Mouse (Mus musculus): ENCODE measurements around the gene Blcap.

Gene Blcap

DNA sequence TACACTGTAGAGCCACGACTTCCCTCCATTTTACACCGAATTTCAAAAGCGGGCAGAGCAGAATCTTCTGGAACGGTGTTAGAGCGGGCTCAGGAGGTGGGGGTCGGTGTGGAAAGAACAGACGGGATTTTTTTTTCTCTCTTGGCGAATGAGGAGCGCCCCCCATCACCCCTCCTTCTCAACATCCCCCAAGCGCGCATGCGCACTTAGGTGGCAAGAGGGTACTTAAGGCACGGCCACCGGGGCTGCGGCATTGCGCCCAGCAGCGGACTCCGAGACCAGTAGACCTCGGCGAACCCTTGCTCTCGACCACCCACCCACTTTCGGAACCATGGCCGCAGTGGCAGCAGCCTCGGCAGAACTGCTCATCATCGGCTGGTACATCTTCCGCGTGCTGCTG, 11.2 kb downstream of the Blcap start, which contains the start of gene Nnat:
Nnat (plus strand) TSS at position 221 of the 400 bp plus-strand sequence.
- no peak for DNase-seq (ENCODE audit: low spot score in 2 of 2)

DNA sequence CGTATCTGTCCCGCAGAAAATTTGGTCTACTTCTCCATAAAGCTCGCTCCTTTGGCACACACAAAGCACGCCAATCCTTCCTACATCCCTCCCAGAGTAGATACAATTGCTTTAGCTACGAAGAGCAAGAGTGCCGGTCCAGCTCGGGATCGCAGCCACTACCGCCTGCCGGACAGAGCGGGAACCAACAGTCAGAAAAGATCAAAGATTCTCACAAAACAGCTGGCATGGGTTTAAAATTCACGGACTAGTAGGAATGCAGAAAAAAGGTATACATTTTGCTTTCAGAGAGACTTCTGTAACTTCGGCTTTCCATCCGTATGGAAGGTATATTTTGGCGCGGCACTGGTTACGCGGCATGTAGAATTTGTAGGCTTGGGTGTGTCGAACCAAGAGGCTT, 11.6 kb downstream of the Blcap start:
- DNase-seq (ENCODE audit: low spot score in 2 of 2), result no peak

- no peak for DNase-seq (ENCODE audit: low spot score in 2 of 2)
Observed at GRCm38 (mm10) chr2:157558520-157558919, 12.6 kb downstream of the Blcap start.

- no peak for DNase-seq (ENCODE audit: low spot score in 2 of 2)
Observed at GRCm38 (mm10) chr2:157558051-157558450, 13.0 kb downstream of the Blcap start.

DNA sequence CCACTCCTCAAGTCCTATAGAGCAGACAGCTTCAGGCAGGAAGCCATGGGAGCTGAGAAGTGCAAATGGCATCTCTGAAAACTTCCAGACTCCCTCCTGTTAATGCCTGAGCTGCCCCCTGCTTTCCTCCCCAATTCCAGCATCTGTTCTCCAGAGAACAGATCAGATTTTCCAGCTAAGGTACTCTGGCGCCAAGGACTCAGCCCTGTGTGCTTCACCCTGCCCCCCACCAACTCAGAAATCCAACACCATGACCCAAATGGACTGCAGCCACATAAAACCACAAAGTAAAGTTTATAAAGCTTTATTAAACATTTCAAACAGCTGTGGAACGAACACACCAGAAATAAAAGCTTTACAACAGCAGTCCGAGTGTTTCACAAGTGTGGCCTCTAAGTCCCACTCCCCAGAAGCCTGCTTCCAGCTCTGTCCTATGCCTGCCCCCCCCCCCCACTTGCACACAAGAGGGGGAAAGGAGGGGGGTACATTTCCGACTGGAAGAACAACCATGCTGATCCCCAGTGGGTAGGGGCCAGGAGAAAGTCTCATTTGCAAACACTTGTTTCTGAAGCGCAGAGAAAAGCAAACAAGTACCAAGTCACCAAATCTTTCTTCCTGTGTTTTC, 14.9 kb downstream of the Blcap start:
- DNase-seq (ENCODE audit: low spot score in 2 of 2), result no peak

DNA sequence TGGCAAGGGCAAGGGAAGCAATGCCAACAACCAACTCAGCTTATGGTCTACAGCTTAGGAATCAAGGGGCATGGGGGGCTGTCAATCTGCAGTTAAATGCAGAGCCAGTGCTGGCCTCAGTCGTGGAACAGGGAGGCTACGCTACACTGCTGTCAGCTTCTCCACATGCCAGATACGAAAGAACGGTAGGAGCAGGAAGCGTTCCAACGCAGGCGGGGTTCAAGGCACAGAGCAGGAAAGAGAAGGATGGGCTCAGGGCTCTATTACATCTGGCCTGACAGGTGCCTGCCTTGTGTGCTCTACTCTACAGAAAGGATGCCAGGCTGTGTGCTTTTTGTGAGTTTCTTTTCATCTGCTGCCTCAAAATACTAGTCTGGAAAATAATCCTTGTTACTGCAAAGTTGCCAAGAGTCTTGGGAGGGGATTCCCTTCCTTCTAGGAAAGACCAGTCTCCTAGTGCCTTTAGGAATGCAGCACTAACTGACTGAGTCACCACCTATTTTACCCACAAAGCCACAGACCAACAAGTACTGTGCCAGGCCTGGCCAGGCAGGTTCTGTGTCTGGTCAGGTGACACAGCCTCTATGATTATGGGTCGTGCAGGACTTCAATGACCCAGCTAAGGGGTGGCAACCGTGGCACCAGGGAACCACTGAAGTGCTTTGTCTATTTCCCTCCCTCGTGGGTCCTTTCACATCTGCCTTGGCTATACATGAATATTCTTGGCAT, 18.8 kb downstream of the Blcap start:
- DNase-seq (ENCODE audit: low spot score in 2 of 2), result no peak

DNA sequence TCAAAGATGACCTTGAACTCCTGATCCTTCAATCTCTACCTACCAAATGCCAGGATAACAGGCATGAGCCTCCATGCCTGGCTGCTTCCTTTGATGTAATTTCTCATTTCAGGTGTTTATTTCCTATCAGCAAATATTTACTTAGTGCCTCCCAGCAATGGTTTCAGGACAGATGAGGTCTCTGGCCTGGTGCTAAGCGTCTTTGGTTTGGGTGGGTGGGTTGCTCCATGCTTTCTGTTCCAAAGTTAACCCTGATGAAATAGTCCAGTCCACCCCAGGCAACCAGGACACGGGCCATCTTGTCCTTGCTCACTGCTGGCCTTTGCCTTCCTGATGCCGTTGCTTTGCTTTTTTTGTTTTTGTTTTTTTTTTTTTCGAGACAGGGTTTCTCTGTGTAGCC, 20.8 kb downstream of the Blcap start:
- no peak for DNase-seq (ENCODE audit: low spot score in 2 of 2)

GRCm38 (mm10) chr2:157546686-157547085, 24.4 kb downstream of the Blcap start:
- no peak for DNase-seq (ENCODE audit: low spot score in 2 of 2)

DNA sequence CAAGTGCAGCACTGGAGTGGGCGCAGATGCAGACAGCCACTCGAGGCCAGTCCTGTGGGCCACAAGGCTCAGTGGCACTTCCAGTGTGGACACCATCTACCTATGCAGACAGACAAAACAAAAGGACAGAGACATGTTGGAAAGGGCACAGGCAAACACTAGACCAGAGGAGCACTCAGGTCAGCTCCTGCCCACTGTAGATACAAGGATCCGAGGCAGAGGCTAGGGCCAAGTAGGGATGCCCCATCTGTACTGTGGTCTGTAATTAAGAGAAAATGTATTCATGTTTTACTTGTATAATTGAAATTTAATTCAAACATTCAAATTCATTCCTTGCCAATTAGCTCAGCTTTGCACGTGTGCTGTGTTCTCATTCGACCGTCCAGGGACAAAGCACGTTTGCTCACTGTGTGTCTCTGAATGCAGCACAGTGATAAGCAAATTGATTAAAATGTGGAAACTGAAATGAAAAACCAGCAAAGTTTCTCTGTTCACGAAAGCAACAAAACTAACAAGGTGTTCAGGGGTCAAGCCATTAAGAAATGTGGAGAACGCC, 26.7 kb downstream of the Blcap start:
- no peak for DNase-seq (ENCODE audit: low spot score in 2 of 2)

DNA sequence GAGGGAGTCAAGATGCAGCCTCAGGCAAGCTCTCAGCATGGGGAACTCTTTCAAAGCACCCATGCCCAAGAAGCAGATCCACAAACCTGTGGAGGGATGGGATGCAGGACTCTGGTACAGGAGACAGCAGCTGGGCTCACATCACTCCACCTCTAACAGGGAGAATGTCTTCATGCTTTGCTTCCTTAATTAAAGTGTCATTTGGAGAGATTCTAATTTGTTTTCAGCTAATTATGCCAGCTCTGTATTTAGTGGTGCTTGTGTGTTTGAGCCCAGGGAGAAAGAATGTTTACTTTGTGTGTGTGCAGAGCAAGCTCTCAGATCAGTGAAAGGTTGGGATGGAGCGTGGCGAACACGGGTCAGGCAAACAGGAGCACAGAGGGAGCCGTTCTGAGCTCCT, 28.7 kb downstream of the Blcap start:
- no peak for DNase-seq (ENCODE audit: low spot score in 2 of 2)

DNA sequence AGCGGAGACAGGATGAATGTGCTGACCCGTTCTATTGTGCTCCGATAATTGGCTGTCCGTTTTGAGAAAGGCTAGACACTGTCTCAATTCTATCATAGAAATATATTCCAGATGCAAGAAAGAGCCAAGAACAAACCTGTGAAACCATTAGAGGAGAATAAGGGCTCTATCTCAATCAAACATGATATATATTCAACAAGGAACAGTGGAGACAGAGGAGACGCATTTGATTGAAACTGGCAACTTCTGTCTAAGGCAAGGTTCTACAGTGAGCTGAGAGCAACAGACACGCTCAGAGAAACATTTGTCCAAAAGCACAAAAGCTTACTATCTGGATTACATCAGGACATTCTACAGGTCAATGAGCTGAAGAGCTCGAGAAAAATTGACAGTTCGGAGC, 29.4 kb downstream of the Blcap start:
- no peak for DNase-seq (ENCODE audit: low spot score in 2 of 2)

DNA sequence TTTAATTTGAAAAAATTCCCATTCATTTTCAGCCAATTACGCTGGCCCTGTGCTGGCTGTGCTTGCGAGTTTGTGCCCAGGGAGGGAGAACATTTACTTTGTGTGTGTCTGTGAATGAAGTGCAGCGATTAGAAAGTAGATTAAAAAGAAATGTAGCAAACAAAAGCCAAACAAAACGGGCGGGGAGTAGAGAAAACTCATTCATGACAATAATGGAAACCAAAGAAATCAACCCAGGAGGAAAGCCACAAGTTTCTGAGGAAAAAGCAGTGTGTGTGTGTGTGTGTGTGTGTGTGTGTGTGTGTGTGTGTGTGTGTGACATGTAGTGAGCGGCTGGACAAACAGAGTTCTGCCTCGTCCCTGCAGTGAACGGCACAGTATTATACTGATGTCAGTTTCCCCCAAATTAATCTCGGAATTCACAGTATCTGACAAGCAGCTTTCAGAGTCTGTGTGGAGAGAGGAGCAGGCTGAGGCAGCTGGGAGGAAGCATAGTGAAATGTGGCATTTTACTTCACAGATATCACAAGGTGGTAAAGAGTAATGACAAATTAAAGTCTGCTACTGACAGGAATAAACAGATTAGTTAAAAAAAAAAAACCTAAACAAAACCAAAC, 30.0 kb downstream of the Blcap start:
- DNase-seq (ENCODE audit: low spot score in 2 of 2), result no peak

DNA sequence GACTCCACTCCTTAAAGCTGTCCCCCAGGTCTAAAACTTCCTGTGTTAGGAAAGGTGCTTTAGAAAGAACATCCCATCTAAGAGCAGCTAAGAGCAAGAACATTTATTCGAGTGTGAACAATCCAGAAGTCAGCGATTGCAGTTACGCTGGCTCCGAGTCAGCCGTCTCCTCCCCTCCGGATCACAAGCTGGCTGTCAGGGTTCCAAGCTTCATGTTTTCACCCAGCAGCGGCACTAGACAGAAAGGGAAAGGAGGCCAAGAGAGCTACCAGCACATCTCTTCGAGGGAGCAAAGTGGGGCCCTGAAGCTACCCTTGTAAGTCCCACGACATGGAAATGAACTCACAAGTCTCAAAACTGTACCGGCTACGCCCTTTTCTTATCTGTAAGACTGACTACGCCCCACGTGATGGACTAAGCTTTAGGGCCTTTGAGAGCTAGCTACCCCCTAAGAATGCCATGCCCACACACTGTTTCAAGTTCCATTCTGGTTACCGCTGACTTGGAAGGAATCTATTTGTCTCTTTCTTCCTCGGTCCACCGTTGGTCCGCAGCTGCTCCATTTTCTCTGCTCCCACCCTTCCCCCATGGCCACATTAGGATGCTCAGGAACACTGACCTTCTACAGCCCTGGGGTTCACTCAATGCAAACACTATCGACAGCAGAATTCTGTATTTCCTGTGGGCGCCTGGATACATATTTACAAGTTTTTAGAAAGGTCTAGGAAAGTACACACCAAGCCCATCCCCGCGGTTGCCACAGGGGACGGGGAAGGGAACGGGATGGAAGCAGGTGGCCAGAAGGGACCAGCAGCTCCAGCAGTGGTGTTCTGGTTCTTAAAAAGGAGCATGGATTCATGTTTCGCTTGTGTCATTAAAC, 30.8 kb downstream of the Blcap start:
- no peak for DNase-seq (ENCODE audit: low spot score in 2 of 2)

GRCm38 (mm10) chr2:157537118-157537517, 34.0 kb downstream of the Blcap start:
- no peak for DNase-seq (ENCODE audit: low spot score in 2 of 2)

DNA sequence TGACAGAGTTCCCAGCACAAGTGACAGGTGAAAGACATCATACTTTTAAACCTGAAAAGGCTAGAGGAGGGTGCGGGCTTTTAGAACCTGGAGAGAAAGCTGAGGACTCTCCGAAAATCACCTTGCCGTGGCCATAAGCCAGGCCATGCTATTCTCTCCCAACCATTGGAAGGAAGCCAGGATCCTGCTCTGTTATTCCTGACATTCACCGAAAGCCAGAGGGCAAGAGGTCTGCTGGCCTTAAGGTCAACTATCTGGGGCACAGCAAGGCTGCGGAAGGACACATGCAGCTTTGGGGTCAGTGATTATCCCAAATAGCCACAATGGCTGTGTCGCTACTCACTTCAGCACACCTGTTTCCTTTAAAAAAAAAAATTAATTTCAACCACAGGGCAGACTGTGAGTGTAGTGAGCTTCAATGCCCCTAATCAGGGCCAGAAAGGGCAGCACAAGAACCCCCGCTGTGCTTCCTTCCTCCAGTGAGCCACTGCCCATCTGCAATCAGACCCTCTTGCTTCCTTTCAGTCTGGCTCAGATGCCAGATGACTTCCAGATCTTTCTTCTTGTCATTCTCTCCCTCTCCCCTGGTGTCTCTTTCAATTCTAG, 34.5 kb downstream of the Blcap start:
- DNase-seq (ENCODE audit: low spot score in 2 of 2), result no peak

GRCm38 (mm10) chr2:157534163-157534562, 36.9 kb downstream of the Blcap start:
- no peak for DNase-seq (ENCODE audit: low spot score in 2 of 2)

- no peak for DNase-seq (ENCODE audit: low spot score in 2 of 2)
Observed at GRCm38 (mm10) chr2:157531681-157532426, 39.2 kb downstream of the Blcap start.

DNA sequence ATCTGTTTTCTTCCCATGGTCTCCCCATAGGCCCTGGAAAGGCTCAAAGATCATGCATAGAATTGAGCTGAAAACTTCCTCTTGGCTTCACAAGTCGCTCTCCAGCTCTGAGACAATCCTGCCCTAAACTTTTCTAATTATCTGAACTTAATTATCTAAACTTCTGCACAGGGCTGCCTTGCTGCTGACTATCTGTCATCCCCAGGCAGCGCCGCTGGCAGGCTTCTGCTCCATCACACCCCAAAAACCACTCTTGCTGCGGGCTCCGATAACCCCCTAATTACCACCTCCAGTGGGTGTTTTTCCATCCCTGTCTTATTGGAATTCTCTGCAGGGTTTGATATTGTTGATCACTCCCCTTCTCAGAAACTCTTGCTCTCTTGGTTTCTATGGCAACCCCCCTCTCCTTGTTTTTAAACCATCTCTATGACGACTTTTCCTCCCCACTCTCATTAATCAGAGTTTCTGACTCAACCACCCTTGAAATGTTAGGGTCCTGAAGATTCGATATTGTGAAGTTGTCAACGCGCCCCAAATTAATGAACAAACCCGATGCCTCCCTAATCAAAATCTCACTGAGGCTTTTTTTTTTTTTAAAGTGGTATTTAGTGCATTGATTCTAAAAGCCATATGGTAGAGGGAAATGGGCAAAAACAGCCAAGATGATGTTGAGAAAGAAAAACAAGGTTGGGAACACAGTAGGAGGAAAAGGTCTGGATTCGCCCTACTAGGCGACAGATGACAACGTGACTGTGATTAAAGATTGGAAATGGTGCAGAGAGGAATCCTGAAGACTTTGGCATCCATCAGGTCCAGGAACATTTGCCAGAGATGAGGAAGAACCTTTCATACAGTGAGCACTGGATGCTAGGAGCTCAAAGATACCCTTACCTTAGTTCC, 40.8 kb downstream of the Blcap start:
- DNase-seq (ENCODE audit: low spot score in 2 of 2), result no peak

DNA sequence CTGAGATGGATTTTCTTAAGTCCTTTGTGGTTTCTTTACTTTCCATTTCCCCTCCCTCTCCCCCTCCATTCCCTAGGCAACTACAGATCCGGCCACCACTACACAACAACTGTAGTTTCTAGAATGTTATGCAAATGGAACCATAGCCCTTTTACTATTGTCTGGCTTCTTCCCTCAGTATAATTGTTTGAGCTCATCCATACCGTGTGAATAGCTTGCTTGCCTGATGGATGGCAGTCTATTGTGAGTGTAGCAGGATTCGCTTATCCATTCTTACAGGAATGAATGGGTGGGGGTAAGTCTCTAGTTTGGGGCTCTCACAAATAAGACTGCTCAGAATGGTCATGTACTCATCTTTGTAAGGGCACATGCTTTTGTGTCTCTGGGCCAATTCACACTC, 48.5 kb downstream of the Blcap start:
- no peak for DNase-seq (ENCODE audit: low spot score in 2 of 2)

DNA sequence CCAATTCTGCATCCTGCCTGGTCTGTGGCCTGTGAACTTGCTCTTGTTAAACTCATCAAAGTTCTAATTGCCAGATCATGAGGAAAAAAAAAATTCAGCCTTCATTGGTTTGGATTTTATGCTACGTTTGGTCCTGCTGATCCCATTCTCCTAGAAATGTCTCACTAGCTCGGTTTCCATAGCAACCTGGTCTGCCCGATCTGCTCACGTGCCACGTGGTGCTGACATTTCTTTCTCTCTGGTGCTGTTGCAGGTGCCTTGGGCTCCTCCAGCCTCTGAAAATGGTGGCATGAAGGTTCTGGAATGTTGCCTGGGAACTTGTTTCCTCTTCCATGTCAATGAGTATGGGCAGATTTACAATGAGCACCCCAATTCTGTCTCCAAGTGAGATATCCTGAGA, 50.6 kb downstream of the Blcap start:
- DNase-seq (ENCODE audit: low spot score in 2 of 2), result no peak
